Mouse (Mus musculus) embryonic facial prominence, embryonic 10.5 days (tissue): ENCODE data around the gene Sema4f. TPM values are rescaled to one million over a fixed set of nuclear protein-coding genes. Genes with fewer than 3 reads are reported as not detected.

Experiments
- DNase-seq: peaks from one replicate; pipeline ENCODE4 v3.0.0-alpha.2; 2017; ENCODE audit warnings: low spot score
- H3K27ac ChIP-seq: fragments of 300-500 bp; sonication (generic); replicated peaks from 2 replicates; pipeline ENCODE4 v1.5.1; 2016; ENCODE audit warnings: mild to moderate bottlenecking
- H3K27me3 ChIP-seq: fragments of 300-500 bp; sonication (generic); replicated peaks from 2 replicates; pipeline ENCODE4 v1.6.1; 2016; ENCODE audit warnings: low read depth, mild to moderate bottlenecking; ENCODE audit not compliant: poor library complexity, severe bottlenecking
- H3K36me3 ChIP-seq: fragments of 300-500 bp; sonication (generic); replicated peaks from 2 replicates; pipeline ENCODE4 v1.6.1; 2016; ENCODE audit warnings: mild to moderate bottlenecking, moderate library complexity
- H3K4me1 ChIP-seq: fragments of 300-500 bp; sonication (generic); 2 replicates; pipeline ENCODE4 v1.6.1; 2016
- H3K4me3 ChIP-seq: fragments of 300-500 bp; sonication (generic); 2 replicates; pipeline ENCODE4 v1.5.1; 2016; ENCODE audit warnings: mild to moderate bottlenecking, moderate library complexity
- H3K9me3 ChIP-seq: fragments of 300-500 bp; sonication (generic); 2 replicates; pipeline ENCODE4 v1.6.1; 2016; ENCODE audit warnings: mild to moderate bottlenecking
- WGBS: fragments of 180-500 bp; shearing (Covaris S2); methylation state at CpG from one replicate; pipeline ENCODE4 v1.1.7; 2016; 5-methylcytosine and 5-hydroxymethylcytosine counted together
- polyA plus RNA-seq: library from polyadenylated mRNA; unstranded; fragments of >200 nt; fragmentation: Nextera tagmentation; extraction: Ambion mirVana; gene quantifications from 2 replicates; pipeline ENCODE4 v1.2.1, GENCODE M21; 2016

The Sema4f gene
- polyA plus RNA-seq, 1 experiment from 2014 or later = 2.1 TPM

- 91% methylated on average over 7 of the region's 7 CpGs for WGBS
- no peak overlapping the region for H3K4me3 ChIP-seq
- no peak for DNase-seq
- H3K27ac ChIP-seq = no peak overlapping the region
- no peaks in the 10 kb centered on the region for H3K4me1 ChIP-seq
- peaks cover 12% of the 10 kb centered on the region; the same call in 1 of the 2 replicates for H3K27me3 ChIP-seq
- H3K36me3 ChIP-seq = no peaks in the 10 kb centered on the region
- no peaks in the 10 kb centered on the region; the same call in 1 of the 2 replicates for H3K9me3 ChIP-seq
These were observed 13.0 kb downstream of the Sema4f start for GRCm38 (mm10) chr6:82926528-82926927.

DNA sequence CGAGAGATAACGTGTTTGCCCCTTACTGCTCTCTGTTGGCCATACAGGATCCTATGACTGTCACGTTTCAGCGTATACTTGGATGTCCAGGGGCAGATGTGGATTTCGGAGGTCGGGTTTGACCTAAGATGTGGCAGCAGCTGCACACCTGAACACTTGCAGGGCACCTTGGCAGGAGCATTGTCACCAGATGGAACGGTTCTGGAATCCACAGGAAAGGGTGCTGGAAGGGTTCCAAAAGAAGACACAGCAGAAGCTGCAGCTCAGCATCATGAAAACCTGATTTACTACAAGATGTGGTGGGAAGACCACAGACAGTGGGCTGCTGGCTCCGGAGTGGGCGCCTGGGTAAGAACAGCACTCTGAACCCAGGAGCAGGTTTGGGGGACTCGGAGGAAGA is 13.5 kb downstream of the Sema4f start:
- H3K27me3 ChIP-seq = peaks cover 12% of the 10 kb centered on the region; the same call in 1 of the 2 replicates
- no peaks in the 10 kb centered on the region for H3K36me3 ChIP-seq
- WGBS = 85% methylated on average over 10 of the region's 10 CpGs
- no peaks in the 10 kb centered on the region for H3K4me1 ChIP-seq
- H3K27ac ChIP-seq = no peak overlapping the region
- no peaks in the 10 kb centered on the region; the same call in 1 of the 2 replicates for H3K9me3 ChIP-seq
- no peak for DNase-seq
- no peak overlapping the region for H3K4me3 ChIP-seq

- Histone ChIP-seq H3K4me1 (no peaks in the 10 kb centered on the region), H3K4me3 (no peak overlapping the region), H3K27me3 (0 out of 2 replicates have a peak, but pooled peaks cover 8% of the 10 kb centered on the region), H3K9me3 (no peaks in the 10 kb centered on the region; the same call in 1 of the 2 replicates), H3K27ac (no peak overlapping the region), H3K36me3 (no peaks in the 10 kb centered on the region)
- DNase-seq = no peak
- 53% methylated on average over 3 of the region's 3 CpGs for WGBS
These were observed 14.6 kb downstream of the Sema4f start for GRCm38 (mm10) chr6:82925005-82925404.

DNA sequence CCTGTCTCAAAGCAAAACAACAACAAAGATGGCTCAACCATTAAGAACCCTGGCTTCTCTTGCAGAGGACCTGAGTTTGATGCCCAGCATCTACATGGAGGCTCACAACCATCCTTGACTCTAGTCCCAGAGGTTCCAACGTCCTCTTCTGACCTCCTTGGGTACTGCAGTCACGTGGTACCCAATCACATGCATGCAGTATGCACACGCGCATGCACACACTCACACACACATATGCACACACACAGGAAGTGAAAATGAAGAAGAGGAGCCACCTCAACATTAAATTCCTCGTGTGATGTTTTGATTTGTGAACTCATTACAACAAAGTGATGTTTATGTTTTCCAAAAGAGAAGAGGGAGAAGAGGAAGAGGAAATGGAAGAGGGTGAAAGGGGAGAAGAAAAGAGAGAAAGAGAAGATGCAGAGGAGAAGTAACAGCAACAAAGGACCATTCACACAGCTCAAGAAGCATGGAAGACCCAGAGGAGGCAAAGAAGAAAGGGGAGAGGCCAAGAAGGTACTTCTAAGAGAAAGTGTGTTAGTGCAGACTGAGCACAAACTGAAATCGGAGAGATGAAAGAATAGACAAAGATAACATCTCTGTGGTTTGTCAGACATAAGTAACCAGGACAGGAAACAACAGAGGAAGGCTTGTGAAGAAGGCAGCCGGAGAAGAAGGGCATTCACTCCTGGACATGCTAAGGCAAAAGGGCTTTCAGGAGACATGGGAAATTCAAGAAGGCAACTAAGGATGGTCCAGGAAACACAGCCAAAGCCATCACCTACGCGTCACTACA is 17.9 kb downstream of the Sema4f start:
- no peak for DNase-seq
- no peaks in the 10 kb centered on the region for H3K36me3 ChIP-seq
- no peaks in the 10 kb centered on the region; the same call in 1 of the 2 replicates for H3K9me3 ChIP-seq
- no peak overlapping the region for H3K27ac ChIP-seq
- H3K4me1 ChIP-seq = no peaks in the 10 kb centered on the region
- WGBS = 73% methylated on average over 9 of the region's 9 CpGs
- no peak overlapping the region for H3K4me3 ChIP-seq
- peaks cover 16% of the 10 kb centered on the region; the same call in 1 of the 2 replicates for H3K27me3 ChIP-seq

DNA sequence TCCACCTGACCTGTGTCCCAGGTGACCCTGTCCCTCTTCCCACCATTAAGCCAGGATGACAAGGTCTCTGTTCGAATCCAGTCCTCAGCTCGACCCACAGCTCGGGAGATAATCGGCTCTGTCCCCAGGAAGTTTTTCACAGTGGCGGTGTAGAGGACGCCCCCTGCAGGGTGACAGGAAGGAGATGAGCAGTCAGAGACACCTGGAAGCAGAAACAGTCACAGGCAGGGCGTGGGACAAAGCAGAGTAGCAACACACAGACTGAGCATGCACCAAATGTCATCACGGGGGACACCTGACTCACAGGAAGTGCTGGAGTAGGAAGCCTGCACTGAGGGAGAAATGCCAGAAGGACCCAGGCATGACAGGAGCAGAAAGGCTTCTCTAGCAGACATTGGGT is 20.0 kb downstream of the Sema4f start:
- Histone ChIP-seq H3K27ac (no peak overlapping the region), H3K4me3 (no peak overlapping the region), H3K27me3 (peaks cover 10% of the 10 kb centered on the region; the same call in 1 of the 2 replicates), H3K4me1 (no peaks in the 10 kb centered on the region), H3K36me3 (no peaks in the 10 kb centered on the region), H3K9me3 (no peaks in the 10 kb centered on the region; the same call in 1 of the 2 replicates)
- DNase-seq = no peak
- WGBS = 61% methylated on average over 8 of the region's 8 CpGs

DNA sequence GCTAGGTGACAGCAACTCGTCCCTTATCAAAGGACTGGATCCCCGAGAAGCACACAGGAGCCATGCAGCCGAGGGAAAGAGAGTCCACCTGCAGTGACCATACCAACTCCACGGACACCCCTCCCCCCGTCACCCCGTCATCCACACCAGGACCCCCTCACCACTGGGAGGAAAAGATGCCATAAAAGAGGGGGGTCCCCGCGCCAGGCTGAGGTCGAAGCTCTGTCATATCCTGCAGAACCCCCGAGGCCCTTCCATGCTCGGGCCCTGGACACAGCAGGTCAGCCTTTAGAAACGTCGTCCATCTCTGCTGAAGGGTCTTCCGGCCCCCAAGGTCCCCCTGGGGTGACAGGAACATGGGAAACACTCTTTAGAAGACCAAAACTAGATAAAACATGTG is 21.2 kb downstream of the Sema4f start:
- no peaks in the 10 kb centered on the region for H3K36me3 ChIP-seq
- 79% methylated on average over 14 of the region's 14 CpGs for WGBS
- peaks cover 14% of the 10 kb centered on the region; the same call in 1 of the 2 replicates for H3K27me3 ChIP-seq
- no peaks in the 10 kb centered on the region for H3K4me1 ChIP-seq
- H3K4me3 ChIP-seq = no peak overlapping the region
- DNase-seq = no peak
- no peaks in the 10 kb centered on the region for H3K9me3 ChIP-seq
- H3K27ac ChIP-seq = no peak overlapping the region

DNA sequence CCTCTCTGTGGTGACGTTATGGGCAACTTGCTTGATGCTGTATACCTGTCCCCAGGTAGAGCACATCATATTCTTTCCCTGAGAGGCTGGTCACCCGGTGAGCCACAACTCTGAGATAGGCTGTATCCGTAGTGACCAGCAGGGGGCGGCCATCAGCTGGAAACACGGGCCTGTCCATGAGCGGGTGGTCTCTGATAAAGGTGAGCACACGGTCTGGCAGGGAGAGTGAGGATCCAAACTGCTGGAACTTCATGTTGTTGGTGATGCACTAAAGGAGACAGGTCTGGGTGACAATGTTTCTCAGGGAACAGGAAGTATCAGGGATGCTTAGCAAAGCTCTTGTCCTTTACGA is 21.8 kb downstream of the Sema4f start:
- Histone ChIP-seq H3K9me3 (no peaks in the 10 kb centered on the region), H3K27me3 (peaks cover 14% of the 10 kb centered on the region; the same call in 1 of the 2 replicates), H3K4me3 (no peak overlapping the region), H3K36me3 (no peaks in the 10 kb centered on the region), H3K27ac (no peak overlapping the region), H3K4me1 (no peaks in the 10 kb centered on the region)
- WGBS = 14% methylated on average over 8 of the region's 8 CpGs
- peak; percentile 76 for DNase-seq

DNA sequence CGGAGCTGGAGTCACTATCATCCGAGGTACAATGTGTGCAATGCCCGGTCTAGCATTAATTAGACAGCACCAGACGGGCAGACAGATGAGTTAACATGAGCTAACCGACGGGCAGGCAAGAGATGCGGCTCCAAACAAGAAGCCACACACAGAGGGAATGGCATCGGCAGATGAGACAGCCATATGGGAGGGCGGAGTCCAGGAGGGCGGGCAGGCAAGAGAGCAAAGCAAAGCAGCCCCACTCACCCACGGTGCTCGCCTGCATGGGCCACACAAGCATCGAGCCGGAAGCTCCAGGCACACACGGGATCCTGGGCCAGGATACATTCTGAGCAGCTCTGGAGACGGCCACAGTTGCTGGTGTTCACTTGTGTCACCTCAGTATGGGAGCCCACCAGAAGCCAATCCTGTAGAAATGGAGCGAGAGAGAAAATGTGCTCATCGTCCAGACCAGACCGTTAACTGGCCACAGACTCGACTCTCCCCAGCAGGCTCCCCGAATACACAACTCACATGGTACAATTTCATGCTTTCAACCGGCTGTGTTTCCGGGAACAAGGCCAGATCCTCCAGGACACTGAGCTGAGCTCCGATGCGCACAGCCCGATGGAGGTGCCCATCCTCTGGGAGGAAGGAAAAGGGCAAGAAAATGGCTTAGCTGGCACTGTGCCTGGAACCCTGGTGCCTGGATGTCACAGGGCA is 22.3 kb downstream of the Sema4f start:
- 77% methylated on average over 26 of the region's 26 CpGs for WGBS
- DNase-seq = no peak

GRCm38 (mm10) chr6:82916459-82916858 is 23.1 kb downstream of the Sema4f start:
- Histone ChIP-seq H3K9me3 (no peaks in the 10 kb centered on the region), H3K36me3 (no peaks in the 10 kb centered on the region), H3K4me1 (no peaks in the 10 kb centered on the region), H3K4me3 (no peak overlapping the region), H3K27me3 (peaks cover 14% of the 10 kb centered on the region; the same call in 1 of the 2 replicates), H3K27ac (no peak overlapping the region)
- WGBS = 84% methylated on average over 4 of the region's 4 CpGs
- DNase-seq = no peak

More for the DNA sequence above, 22.3 kb downstream of the Sema4f start:
- Histone ChIP-seq H3K4me1 (no peaks in the 10 kb centered on the region), H3K36me3 (no peaks in the 10 kb centered on the region), H3K9me3 (no peaks in the 10 kb centered on the region), H3K27ac (no peak overlapping the region), H3K27me3 (peaks cover 14% of the 10 kb centered on the region; the same call in 1 of the 2 replicates), H3K4me3 (no peak overlapping the region)

GRCm38 (mm10) chr6:82915889-82916288 is 23.7 kb downstream of the Sema4f start:
- Histone ChIP-seq H3K36me3 (no peaks in the 10 kb centered on the region), H3K4me1 (no peaks in the 10 kb centered on the region), H3K27me3 (peaks cover 14% of the 10 kb centered on the region; the same call in 1 of the 2 replicates), H3K9me3 (no peaks in the 10 kb centered on the region), H3K4me3 (no peak overlapping the region), H3K27ac (no peak overlapping the region)
- peak; percentile 76 for DNase-seq
- 21% methylated on average over 3 of the region's 3 CpGs for WGBS

GRCm38 (mm10) chr6:82913336-82914247 is 26.0 kb downstream of the Sema4f start:
- Histone ChIP-seq H3K27ac (no peak overlapping the region), H3K9me3 (no peaks in the 10 kb centered on the region), H3K36me3 (no peaks in the 10 kb centered on the region), H3K4me3 (no peak overlapping the region), H3K4me1 (no peaks in the 10 kb centered on the region), H3K27me3 (0 out of 2 replicates have a peak, but pooled peaks cover 14% of the 10 kb centered on the region)
- DNase-seq = no peak
- WGBS = 85% methylated on average over 28 of the region's 28 CpGs

DNA sequence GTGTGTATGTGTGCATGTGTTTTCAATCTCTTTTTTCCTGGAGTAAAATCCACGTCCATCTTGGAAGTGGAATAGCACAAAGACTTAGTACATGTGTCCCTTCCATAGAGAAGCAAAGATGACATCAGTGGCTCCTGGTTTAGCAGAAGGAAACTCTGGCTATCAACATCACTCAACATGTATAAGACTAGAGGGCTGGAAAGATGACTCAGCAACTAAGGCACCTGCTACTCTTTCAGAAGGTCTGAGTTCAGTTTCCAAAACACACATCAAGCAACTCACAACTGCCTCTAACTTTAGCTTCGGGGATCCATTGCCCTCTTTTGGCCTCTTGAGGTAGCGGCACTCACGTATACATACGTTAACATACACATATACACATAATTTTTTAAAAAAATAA is 28.3 kb downstream of the Sema4f start:
- Histone ChIP-seq H3K27ac (no peak overlapping the region), H3K27me3 (0 out of 2 replicates have a peak, but pooled peaks cover 4% of the 10 kb centered on the region), H3K9me3 (no peaks in the 10 kb centered on the region), H3K4me3 (no peak overlapping the region), H3K36me3 (no peaks in the 10 kb centered on the region), H3K4me1 (no peaks in the 10 kb centered on the region)
- no peak for DNase-seq
- WGBS = 93% methylated on average over 5 of the region's 5 CpGs
